Mouse (Mus musculus) gastrocnemius, postnatal 4 days (tissue): ENCODE data around the gene AW551984. TPM values are rescaled to one million over a fixed set of nuclear protein-coding genes. Genes with fewer than 3 reads are reported as not detected.

Source experiments
- total RNA-seq, 2 experiments: library from RNA; stranded (reverse); gene quantifications; 2 replicates each; pipeline ENCODE4 v1.2.3; 2021

AW551984 gene
- total RNA-seq, 2 experiments from 2014 or later, result 370 to 452 TPM

Other genes starting within 250 kb of the AW551984 start
- not detected for gene Olfr951, start 217.0 kb downstream of the AW551984 start, total RNA-seq
- gene Olfr952, start 177.3 kb downstream of the AW551984 start, total RNA-seq, result not detected
- not detected for gene Olfr954, start 147.7 kb downstream of the AW551984 start, total RNA-seq
- gene Olfr955, start 132.5 kb downstream of the AW551984 start, total RNA-seq, result not detected
- gene Olfr44, start 110.4 kb downstream of the AW551984 start, total RNA-seq, result not detected
- not detected for gene Olfr957, start 88.6 kb downstream of the AW551984 start, total RNA-seq
- not detected for gene Olfr958, start 50.3 kb downstream of the AW551984 start, total RNA-seq
- gene Olfr959, start 28.8 kb downstream of the AW551984 start, total RNA-seq, result not detected
- gene Olfr148, start 6.3 kb upstream of the AW551984 start, total RNA-seq, result not detected
- not detected for gene Olfr960, start 17.0 kb upstream of the AW551984 start, total RNA-seq
- not detected for gene Olfr961, start 40.7 kb upstream of the AW551984 start, total RNA-seq
- gene Olfr963, start 62.8 kb upstream of the AW551984 start, total RNA-seq, result not detected
- not detected for gene Olfr149, start 102.7 kb upstream of the AW551984 start, total RNA-seq
- not detected for gene Olfr965, start 107.0 kb upstream of the AW551984 start, total RNA-seq
- gene Olfr150, start 126.6 kb upstream of the AW551984 start, total RNA-seq, result not detected
- gene Olfr967, start 141.8 kb upstream of the AW551984 start, total RNA-seq, result not detected
- gene Olfr968, start 178.8 kb upstream of the AW551984 start, total RNA-seq, result not detected
- gene Olfr969, start 186.5 kb upstream of the AW551984 start, total RNA-seq, result not detected
- gene Olfr970, start 204.5 kb upstream of the AW551984 start, total RNA-seq, result not detected
- not detected for gene Olfr971, start 232.5 kb upstream of the AW551984 start, total RNA-seq